Mouse (Mus musculus) lung, adult 2 months (tissue): ENCODE results near the gene Glud1. TPM values are rescaled to one million over a fixed set of nuclear protein-coding genes. Genes with fewer than 3 reads are reported as not detected.
"Not testable (repeated sequence)": the region's sequence is repeated elsewhere in the genome, so short reads cannot be mapped to it uniquely, and the experiment has no call there.

ENCODE experiments used
- DNase-seq: peaks from one replicate; pipeline ENCODE4 v3.0.0; 2022
- H3K4me1 ChIP-seq: fragments of 200-500 bp; 2 replicates; pipeline ENCODE4 v1.6.1; 2011; ENCODE audit warnings: low read length; ENCODE audit not compliant: control insufficient read depth, insufficient read depth
- H3K4me3 ChIP-seq: fragments of 200-500 bp; replicated peaks from 2 replicates; pipeline ENCODE3; 2011; ENCODE audit warnings: low read depth, mild to moderate bottlenecking, control low read depth, low read length; ENCODE audit errors: extremely low read depth
- CTCF ChIP-seq: fragments of 200-500 bp; IDR thresholded peaks from 2 replicates; pipeline ENCODE4 v1.5.1; 2011; ENCODE audit warnings: mild to moderate bottlenecking, low read length, control low read depth; ENCODE audit not compliant: insufficient read depth
- POLR2A ChIP-seq: fragments of 200-500 bp; IDR thresholded peaks from 2 replicates; pipeline ENCODE4 v1.6.1; 2011; ENCODE audit warnings: low read depth, mild to moderate bottlenecking, control low read depth, low read length, borderline replicate concordance; ENCODE audit errors: extremely low read depth
- WGBS: fragments of 180-500 bp; shearing (Covaris S2); methylation state at CpG from one replicate; pipeline ENCODE4 v1.1.7; 2018; 5-methylcytosine and 5-hydroxymethylcytosine counted together
- polyA plus RNA-seq: library from polyadenylated mRNA; depleted of rRNA; stranded (reverse); fragments of >200 nt; gene quantifications from 2 replicates; pipeline ENCODE4 v1.2.3, GENCODE M21; 2012

Glud1 gene
- polyA plus RNA-seq, 1 experiment: 63.6 TPM

- 48% methylated on average over 5 of the region's 5 CpGs for WGBS
- TF ChIP-seq POLR2A (no peak), CTCF (no peak)
- Histone ChIP-seq H3K4me1 (0 out of 2 replicates have a peak, but pooled peaks cover 3% of the 10 kb centered on the region), H3K4me3 (no peak overlapping the region)
- DNase-seq: no peak
These were observed 49.2 kb downstream of the Glud1 start for GRCm38 (mm10) chr14:34359676-34360244.

DNA sequence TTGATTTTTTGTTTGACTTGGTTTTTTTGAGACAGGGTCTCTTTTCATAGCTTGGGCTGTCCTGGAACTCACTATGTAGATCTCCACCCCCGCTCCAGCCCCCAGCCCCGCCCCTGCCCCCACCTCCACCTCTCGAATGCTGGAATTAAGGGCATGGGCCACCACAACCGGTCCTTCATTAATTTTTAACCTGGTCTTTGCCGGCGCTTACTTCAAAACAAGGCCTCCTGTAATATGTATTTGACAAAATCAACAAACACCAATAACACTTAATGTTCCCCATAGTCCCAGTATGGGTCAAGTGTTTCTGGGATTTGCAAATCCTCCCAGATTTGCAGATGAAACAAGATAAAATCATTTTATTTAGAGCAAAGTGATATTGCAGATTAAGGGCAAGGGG, 49.7 kb downstream of the Glud1 start:
- Histone ChIP-seq H3K4me1 (0 out of 2 replicates have a peak, but pooled peaks cover 3% of the 10 kb centered on the region), H3K4me3 (no peak overlapping the region)
- TF ChIP-seq POLR2A: no peak
- no peak for DNase-seq
- 61% methylated on average over 6 of the region's 6 CpGs for WGBS

DNA sequence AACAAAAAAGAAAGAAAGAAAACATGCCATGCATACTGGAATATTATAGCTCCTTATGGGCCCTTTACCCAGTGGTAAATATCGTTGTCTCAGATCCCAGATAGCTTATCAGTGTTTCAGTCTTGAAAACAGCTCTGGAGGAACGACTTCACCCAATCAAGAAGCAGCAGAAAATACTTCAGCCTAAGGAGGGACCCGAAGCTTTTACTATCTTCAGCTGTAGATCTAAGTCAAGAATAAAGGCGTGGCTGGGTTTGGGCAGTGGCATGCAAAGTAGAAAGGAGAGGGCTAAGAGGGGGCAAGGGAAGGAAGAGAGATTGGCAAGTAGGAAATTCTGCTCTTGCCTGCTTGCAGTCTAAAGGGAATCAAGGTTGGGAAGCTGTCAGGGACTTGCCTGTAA, 51.6 kb downstream of the Glud1 start:
- 0 out of 2 replicates have a peak, but pooled peaks cover 3% of the 10 kb centered on the region for H3K4me1 ChIP-seq
- WGBS: 48% methylated on average over 4 of the region's 4 CpGs
- DNase-seq: no peak
- TF ChIP-seq POLR2A: no peak
- TF ChIP-seq CTCF: no peak
- no peak overlapping the region for H3K4me3 ChIP-seq

GRCm38 (mm10) chr14:34362726-34363445, 52.4 kb downstream of the Glud1 start:
- 0 out of 2 replicates have a peak, but pooled peaks cover 3% of the 10 kb centered on the region for H3K4me1 ChIP-seq
- TF ChIP-seq POLR2A (no peak), CTCF (peak; percentile 86)
- H3K4me3 ChIP-seq: peak overlapping the region; percentile 71
- peak; percentile 66 for DNase-seq
- 33% methylated on average over 18 of the region's 18 CpGs for WGBS

DNA sequence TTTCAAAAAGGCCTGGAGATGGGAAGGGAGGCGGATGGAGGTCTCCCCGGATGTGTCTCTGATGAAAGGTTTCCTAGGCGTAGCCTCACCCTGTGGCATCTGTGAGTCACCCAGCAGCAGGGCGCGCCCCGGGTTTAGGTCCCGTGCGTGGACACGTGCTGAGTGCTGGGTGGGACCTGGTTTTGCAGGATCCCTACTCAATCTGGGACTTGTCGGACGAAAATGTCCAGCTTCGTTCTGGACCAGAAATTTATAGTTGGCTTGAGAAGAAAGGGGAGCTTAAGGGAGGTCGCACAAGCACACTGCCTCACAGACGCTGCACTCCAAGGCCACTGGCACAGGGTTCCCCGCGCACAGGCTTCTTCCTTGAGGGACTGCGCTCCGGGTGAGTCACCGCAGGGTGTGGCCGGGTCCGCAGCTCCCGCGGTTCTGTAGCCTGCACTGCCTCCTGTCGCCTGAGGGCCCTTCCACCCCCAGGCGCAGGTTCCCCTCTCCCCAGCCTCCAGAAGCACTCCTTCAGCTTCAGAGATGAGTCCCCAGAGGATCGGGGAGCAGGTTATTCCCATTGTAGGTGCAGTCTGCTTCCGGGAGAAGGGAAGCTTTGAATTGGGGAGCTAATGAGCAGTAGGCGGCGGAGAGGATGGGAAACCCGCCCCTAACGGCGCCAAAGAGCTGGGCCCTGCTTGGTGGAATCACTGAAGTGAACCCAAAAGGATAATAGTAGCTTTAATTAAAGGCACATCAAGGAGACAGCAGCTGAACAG, 53.1 kb downstream of the Glud1 start:
- WGBS: 5% methylated on average over 32 of the region's 32 CpGs
- TF ChIP-seq CTCF (peak; percentile 25; the same call in 1 of the 2 replicates), POLR2A (peak; percentile 65; the same call in 1 of the 2 replicates)
- Histone ChIP-seq H3K4me1 (0 out of 2 replicates have a peak, but pooled peaks cover 3% of the 10 kb centered on the region), H3K4me3 (peak overlapping the region; percentile 71)
- DNase-seq: peak; percentile 72

DNA sequence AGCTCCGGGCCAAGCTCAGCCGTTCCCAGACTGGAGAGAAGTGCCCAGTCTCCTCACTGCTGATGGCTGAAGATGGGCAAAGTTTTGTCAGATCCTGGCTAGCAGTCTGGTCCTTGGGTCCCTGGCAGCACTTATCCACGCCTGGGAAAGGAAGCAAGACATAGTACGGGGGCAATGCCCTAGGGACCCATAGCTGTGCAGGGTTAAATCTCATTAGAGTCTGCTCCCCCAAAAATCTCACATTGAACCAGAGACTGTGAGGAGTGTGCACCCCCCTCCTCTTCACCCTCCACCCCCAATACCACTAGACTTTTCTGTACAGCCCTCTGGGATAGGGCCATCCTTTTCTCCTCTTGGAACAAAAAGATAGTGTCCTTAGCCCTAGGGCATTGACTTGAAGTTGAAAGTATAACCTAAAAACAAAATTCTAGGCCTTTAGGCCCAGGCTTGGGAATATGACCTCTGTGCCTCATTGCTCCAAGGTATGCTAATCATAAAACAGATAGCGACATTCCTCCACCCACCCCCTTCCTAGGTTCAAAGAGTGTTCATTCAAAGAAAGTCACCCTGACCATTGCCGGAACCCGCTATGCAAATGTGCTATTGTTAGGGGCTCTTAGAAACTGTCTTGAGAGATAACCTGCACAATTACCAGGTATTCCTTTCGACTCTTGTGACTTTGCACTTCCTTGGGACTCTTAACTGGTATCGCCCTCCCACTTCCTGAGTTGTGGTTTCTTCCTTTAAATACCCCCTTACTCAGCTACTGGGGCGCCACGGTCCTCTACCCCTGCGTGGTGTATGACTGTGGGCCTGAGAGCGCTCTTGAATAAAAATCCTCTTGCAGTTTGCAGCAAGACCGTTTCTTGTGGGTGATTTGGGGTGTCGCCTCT, 54.0 kb downstream of the Glud1 start:
- peak overlapping the region; percentile 71 for H3K4me3 ChIP-seq
- 86% methylated on average over 15 of the region's 15 CpGs for WGBS
- H3K4me1 ChIP-seq, DNase-seq: not testable (repeated sequence)

GRCm38 (mm10) chr14:34365147-34365507, 54.6 kb downstream of the Glud1 start:
- TF ChIP-seq CTCF (no peak), POLR2A (no peak)

GRCm38 (mm10) chr14:34370203-34370602, 59.7 kb downstream of the Glud1 start:
- TF ChIP-seq POLR2A (no peak), CTCF (0 out of 2 replicates have a peak, but pooled peaks have one; percentile 14)
- no peak overlapping the region for H3K4me3 ChIP-seq
- H3K4me1 ChIP-seq: peaks cover 3% of the 10 kb centered on the region; the same call in 1 of the 2 replicates
- DNase-seq: no peak
- WGBS: 69% methylated on average over 3 of the region's 3 CpGs

More at GRCm38 (mm10) chr14:34365147-34365507, 54.6 kb downstream of the Glud1 start:
- 97% methylated on average over 2 of the region's 2 CpGs for WGBS
- Histone ChIP-seq H3K4me1 (0 out of 2 replicates have a peak, but pooled peaks cover 3% of the 10 kb centered on the region), H3K4me3 (no peak overlapping the region)
- DNase-seq: no peak

DNA sequence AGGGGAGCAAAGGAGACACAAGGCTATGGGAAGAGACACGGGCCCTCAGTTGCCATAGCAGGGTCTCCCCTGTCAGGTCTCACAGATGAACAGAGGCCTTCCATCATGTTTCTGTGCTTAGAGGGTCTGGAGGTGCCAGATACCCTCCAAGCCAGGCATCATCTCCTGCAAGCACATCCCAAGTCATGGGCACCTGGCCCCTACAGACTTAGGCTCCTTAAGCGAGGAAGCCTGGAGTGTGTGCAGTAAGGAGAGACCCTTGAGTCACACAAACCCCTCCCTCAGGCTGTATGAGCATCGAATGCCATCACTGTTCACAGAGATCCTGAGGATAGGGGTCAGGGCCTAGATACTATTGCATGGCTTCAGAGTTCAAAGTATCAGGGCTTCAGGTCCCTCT, 60.4 kb downstream of the Glud1 start:
- H3K4me3 ChIP-seq: no peak overlapping the region
- peaks cover 3% of the 10 kb centered on the region; the same call in 1 of the 2 replicates for H3K4me1 ChIP-seq
- 86% methylated on average over 3 of the region's 3 CpGs for WGBS
- TF ChIP-seq CTCF (no peak), POLR2A (no peak)
- DNase-seq: no peak
